Mouse (Mus musculus): ENCODE measurements around the gene Myo5c. TPM values are rescaled to one million over a fixed set of nuclear protein-coding genes. Genes with fewer than 3 reads are reported as not detected.

The Myo5c gene
- total and polyA plus RNA-seq, 3 experiments, result 0.13 TPM; not detected in 2

- H3K27me3 ChIP-seq (ENCODE audit: control insufficient read depth in 1 of 2, insufficient read depth in 2 of 2, low read length in 2 of 2), result no peaks in the 10 kb centered on the region
- H3K4me1 ChIP-seq (ENCODE audit: control insufficient read depth in 1 of 2, insufficient read depth in 2 of 2, low read length in 2 of 2), result peaks cover 0 to 7% of the 10 kb centered on the region in 2 experiments; a peak in 2 of 4 replicates
- TF ChIP-seq HCFC1 (IDR thresholded peaks at IDR 0.05; ENCODE audit: low read depth, low read length) (no peak), ZNF384 (IDR thresholded peaks at IDR 0.05; ENCODE audit: low read depth, low read length) (no peak), TCF12 (IDR thresholded peaks at IDR 0.05; ENCODE audit: low read depth, low read length) (no peak), MXI1 (IDR thresholded peaks at IDR 0.05; ENCODE audit: low read depth, low read length) (no peak)
- no peak overlapping the region for H3K27ac ChIP-seq (ENCODE audit: control insufficient read depth, low read depth, low read length)
- H3K4me3 ChIP-seq (ENCODE audit: control insufficient read depth in 1 of 2, insufficient read depth in 1 of 2, low read depth in 2 of 2, low read length in 2 of 2), result no peak overlapping the region
- H3K36me3 ChIP-seq (ENCODE audit: control insufficient read depth in 1 of 2, insufficient read depth in 2 of 2, low read length in 2 of 2), result peaks cover 0 to 5% of the 10 kb centered on the region in 2 experiments; a peak in 2 of 4 replicates
- H3K9me3 ChIP-seq (replicated peaks; ENCODE audit: insufficient read depth, low read length), result no peaks in the 10 kb centered on the region
- no peak for DNase-seq (ENCODE audit: low read depth, low spot score)
- no peak overlapping the region for H3K9ac ChIP-seq (ENCODE audit: control insufficient read depth, low read depth, low read length, poor library complexity, severe bottlenecking)
- no peaks in the 10 kb centered on the region; the same call in 1 of the 2 replicates for H3K79me2 ChIP-seq (ENCODE audit: control insufficient read depth, insufficient read depth, low read length, poor library complexity)
These were observed 87.5 kb downstream of the Myo5c start for GRCm38 (mm10) chr9:75319365-75319764.

GRCm38 (mm10) chr9:75322099-75322885 is 90.5 kb downstream of the Myo5c start:
- DNase-seq (ENCODE audit: low read depth, low spot score), result no peak
- no peaks in the 10 kb centered on the region for H3K36me3 ChIP-seq (ENCODE audit: control insufficient read depth in 1 of 2, insufficient read depth in 2 of 2, low read length in 2 of 2)
- no peak overlapping the region for H3K27ac ChIP-seq (ENCODE audit: control insufficient read depth, low read depth, low read length)
- H3K27me3 ChIP-seq (ENCODE audit: control insufficient read depth in 1 of 2, insufficient read depth in 2 of 2, low read length in 2 of 2), result no peaks in the 10 kb centered on the region
- H3K79me2 ChIP-seq (ENCODE audit: control insufficient read depth, insufficient read depth, low read length, poor library complexity), result no peaks in the 10 kb centered on the region
- H3K4me1 ChIP-seq (ENCODE audit: control insufficient read depth in 1 of 2, insufficient read depth in 2 of 2, low read length in 2 of 2), result no peaks in the 10 kb centered on the region
- TF ChIP-seq MAZ (IDR thresholded peaks at IDR 0.05; ENCODE audit: low read depth, low read length) (no peak), CHD2 (IDR thresholded peaks at IDR 0.05; ENCODE audit: low read length) (no peak), USF1 (IDR thresholded peaks at IDR 0.05; ENCODE audit: low read depth, low read length) (no peak), GATA1 (IDR thresholded peaks at IDR 0.05; ENCODE audit: low read depth, low read length) (no peak), MEF2A (IDR thresholded peaks at IDR 0.05; ENCODE audit: extremely low read depth, insufficient replicate concordance, low read depth, low read length, poor library complexity, severe bottlenecking) (no peak), GABPA (IDR thresholded peaks at IDR 0.05; ENCODE audit: low read depth, low read length) (no peak), KAT2A (conservative IDR thresholded peaks at IDR 0.05; ENCODE audit: low read depth, low read length) (no peak), MYB (IDR thresholded peaks at IDR 0.05; ENCODE audit: low read depth, low read length) (no peak), CHD1 (IDR thresholded peaks at IDR 0.05; ENCODE audit: low read depth, low read length) (no peak), TCF12 (IDR thresholded peaks at IDR 0.05; ENCODE audit: low read depth, low read length) (no peak), MYC (IDR thresholded peaks at IDR 0.05; ENCODE audit: low read depth, low read length) (no peak), SIN3A (IDR thresholded peaks at IDR 0.05; ENCODE audit: low read length) (no peak), MXI1 (IDR thresholded peaks at IDR 0.05; ENCODE audit: low read depth, low read length) (no peak), JUND (IDR thresholded peaks at IDR 0.05; ENCODE audit: low read depth, low read length) (no peak)
- no peak overlapping the region for H3K9ac ChIP-seq (ENCODE audit: control insufficient read depth, low read depth, low read length, poor library complexity, severe bottlenecking)
- H3K9me3 ChIP-seq (replicated peaks; ENCODE audit: insufficient read depth, low read length), result no peaks in the 10 kb centered on the region
- H3K4me3 ChIP-seq (ENCODE audit: control insufficient read depth in 1 of 2, insufficient read depth in 1 of 2, low read depth in 2 of 2, low read length in 2 of 2), result no peak overlapping the region

Data from MEL (cell line).